Mouse (Mus musculus) T-cell, adult 2 months (primary cell): ENCODE measurements at regions not wholly inside any gene's neighbourhood (a gene's known extent, or its start where the extent isn't known, plus 50 kb on each side); places are given as distances from the start of the nearest gene placed in this dataset.
"Not testable (repeated sequence)": the region's sequence is repeated elsewhere in the genome, so short reads cannot be mapped to it uniquely, and the experiment has no call there.

ENCODE experiments used
- DNase-seq: peaks from one replicate; pipeline ENCODE4 v3.0.0; 2022; ENCODE audit warnings: low spot score

- DNase-seq = no peak
These were observed 288.0 kb downstream of the Sfmbt2 start for GRCm38 (mm10) chr2:10658317-10658716.

GRCm38 (mm10) chr2:10667915-10668314 lies 297.6 kb downstream of the Sfmbt2 start:
- not testable (repeated sequence) for DNase-seq

GRCm38 (mm10) chr2:10670423-10671298 lies 300.4 kb downstream of the Sfmbt2 start:
- no peak for DNase-seq

GRCm38 (mm10) chr2:10671299-10671632 lies 301.0 kb downstream of the Sfmbt2 start:
- no peak for DNase-seq

- no peak for DNase-seq
These were observed 301.9 kb downstream of the Sfmbt2 start for GRCm38 (mm10) chr2:10672196-10672595.

GRCm38 (mm10) chr2:10674738-10675349 lies 304.5 kb downstream of the Sfmbt2 start:
- DNase-seq = no peak

GRCm38 (mm10) chr2:10701459-10701858 lies 331.1 kb downstream of the Sfmbt2 start:
- no peak for DNase-seq

- DNase-seq = no peak
These were observed 348.1 kb downstream of the Sfmbt2 start for GRCm38 (mm10) chr2:10718366-10718765.

- DNase-seq = not testable (repeated sequence)
These were observed 364.0 kb downstream of the Sfmbt2 start for GRCm38 (mm10) chr2:10734337-10734736.

GRCm38 (mm10) chr2:10736696-10737457 lies 366.6 kb downstream of the Sfmbt2 start:
- DNase-seq = no peak

- no peak for DNase-seq
These were observed 367.1 kb downstream of the Sfmbt2 start for GRCm38 (mm10) chr2:10737458-10737775.

- DNase-seq = no peak
These were observed 374.8 kb downstream of the Sfmbt2 start for GRCm38 (mm10) chr2:10745127-10745526.

- no peak for DNase-seq
These were observed 385.1 kb downstream of the Sfmbt2 start for GRCm38 (mm10) chr2:10755375-10755774.

GRCm38 (mm10) chr2:10757202-10757840 lies 387.0 kb downstream of the Sfmbt2 start:
- no peak for DNase-seq

GRCm38 (mm10) chr2:10757886-10758285 lies 387.6 kb downstream of the Sfmbt2 start:
- DNase-seq = no peak

GRCm38 (mm10) chr2:10762236-10762635 lies 391.9 kb downstream of the Sfmbt2 start:
- no peak for DNase-seq

- DNase-seq = no peak
These were observed 388.8 kb upstream of the Prkcq start for GRCm38 (mm10) chr2:10783071-10783470.

GRCm38 (mm10) chr2:10783594-10783993 lies 388.3 kb upstream of the Prkcq start:
- no peak for DNase-seq

- no peak for DNase-seq
These were observed 387.6 kb upstream of the Prkcq start for GRCm38 (mm10) chr2:10784266-10784665.

- DNase-seq = peak; percentile 34
These were observed 386.8 kb upstream of the Prkcq start for GRCm38 (mm10) chr2:10785156-10785555.

- DNase-seq = no peak
These were observed 383.4 kb upstream of the Prkcq start for GRCm38 (mm10) chr2:10788509-10788908.

- no peak for DNase-seq
These were observed 380.7 kb upstream of the Prkcq start for GRCm38 (mm10) chr2:10791233-10791632.
